ENCODE assay signal across 13 mouse cellular contexts in genomic region chr2:101368278-101368677, GRCm38 (mm10).
DNase-seq lines count a peak whose midpoint lies in the region; ATAC-seq and TF ChIP-seq lines count a peak whose summit lies in the region.
"Had no signal": no experiment of that assay in that cellular context is flagged by ENCODE, and none has a peak within 500 bp of the region (broad histone marks: within the 10 kb centered on the region; RNA-seq: fewer than 3 reads in every experiment).

No protein-coding gene starts in this region.

- TF ChIP-seq CTCF in lung, postnatal 0 days (IDR thresholded peaks at IDR 0.05) = no peak

- H3K4me2 ChIP-seq in kidney, embryonic 16.5 days (replicated peaks; ENCODE audit: low read depth, low read length) = no peak overlapping the region
- no peak overlapping the region for H3K4me2 ChIP-seq in lung, postnatal 0 days (replicated peaks; ENCODE audit: low read depth, low read length)
- H3K4me2 ChIP-seq: intestine, embryonic 15.5 days; midbrain, embryonic 11.5 days had no signal

- ATAC-seq in cerebellum, adult (ENCODE audit: insufficient number of reproducible peaks, low FRiP score, low TSS enrichment) = no peak
- ATAC-seq in kidney, embryonic 16.5 days (ENCODE audit: low FRiP score, low TSS enrichment) = no peak
- no peak for ATAC-seq in lung, postnatal 0 days
- ATAC-seq: intestine, embryonic 15.5 days had no signal

- no peaks in the 10 kb centered on the region for H3K27me3 ChIP-seq in kidney, embryonic 16.5 days (ENCODE audit: insufficient read depth, low read length)
- H3K27me3 ChIP-seq in lung, postnatal 0 days (replicated peaks; ENCODE audit: insufficient read depth, low read length) = no peaks in the 10 kb centered on the region
- H3K27me3 ChIP-seq: intestine, embryonic 15.5 days had no signal

- peak; percentile 6 to 8 for DNase-seq in cerebellum, adult 18-20 months
- DNase-seq in kidney, postnatal 10 days = peak; percentile 7
- DNase-seq in lung, postnatal 0 days (ENCODE audit: low spot score) = peak; percentile 24
- no peak for DNase-seq in lung, adult 18-20 months
- DNase-seq in brain, adult 2 months (ENCODE audit: low read depth, low spot score) = peak; percentile 10
- DNase-seq in ovary, postnatal 36 days (ENCODE audit: low spot score) = no peak
- DNase-seq: gastrocnemius, postnatal 25 days; thymus, postnatal 4 days had no signal

- H3K9me3 ChIP-seq in kidney, embryonic 16.5 days (ENCODE audit: low read length) = no peaks in the 10 kb centered on the region
- H3K9me3 ChIP-seq in lung, postnatal 0 days (ENCODE audit: low read length) = no peaks in the 10 kb centered on the region
- H3K9me3 ChIP-seq: intestine, embryonic 15.5 days had no signal

- H3K4me1 ChIP-seq in kidney, embryonic 16.5 days (ENCODE audit: insufficient read depth, low read length) = 0 out of 2 replicates have a peak, but pooled peaks cover 2% of the 10 kb centered on the region
- H3K4me1 ChIP-seq in lung, postnatal 0 days (ENCODE audit: insufficient read depth, low read depth, low read length) = no peaks in the 10 kb centered on the region
- H3K4me1 ChIP-seq: intestine, embryonic 15.5 days had no signal

- no peaks in the 10 kb centered on the region for H3K36me3 ChIP-seq in kidney, embryonic 16.5 days (ENCODE audit: insufficient read depth, low read length)
- no peaks in the 10 kb centered on the region for H3K36me3 ChIP-seq in lung, postnatal 0 days (ENCODE audit: insufficient read depth, low read length)
- H3K36me3 ChIP-seq: intestine, embryonic 15.5 days had no signal

- no peak overlapping the region for H3K27ac ChIP-seq in kidney, embryonic 16.5 days (ENCODE audit: low read length)
- H3K27ac ChIP-seq in lung, postnatal 0 days (ENCODE audit: low read length) = no peak overlapping the region
- H3K27ac ChIP-seq: intestine, embryonic 15.5 days had no signal

- 80% methylated on average over 4 of the region's 4 CpGs for WGBS in kidney, embryonic 16.5 days
- WGBS in lung, postnatal 0 days = 63% methylated on average over 4 of the region's 4 CpGs

- no peak for TF ChIP-seq EP300 in lung, postnatal 0 days (IDR thresholded peaks at IDR 0.05)

- H3K4me3 ChIP-seq in kidney, embryonic 16.5 days (ENCODE audit: low read length) = no peak overlapping the region
- no peak overlapping the region for H3K4me3 ChIP-seq in lung, postnatal 0 days (ENCODE audit: low read depth, low read length)
- H3K4me3 ChIP-seq: erythroblast, embryonic 14.5 days; intestine, embryonic 15.5 days had no signal

- H3K9ac ChIP-seq in kidney, embryonic 16.5 days (replicated peaks; ENCODE audit: low read length) = no peak overlapping the region
- no peak overlapping the region for H3K9ac ChIP-seq in lung, postnatal 0 days (replicated peaks; ENCODE audit: low read depth)
- H3K9ac ChIP-seq: intestine, embryonic 15.5 days had no signal

Comparison
In these comparisons a context has a peak if more than half of its experiments do, and no peak if none do; other contexts are left out.
1. DNase-seq: peak in cerebellum, adult 18-20 months (2 of 2), kidney, postnatal 10 days (single experiment), lung, postnatal 0 days (single experiment) and brain, adult 2 months (single experiment); none in lung, adult 18-20 months (0 of 2) and ovary, postnatal 36 days (single experiment).